Mouse (Mus musculus): ENCODE measurements around the gene Rcan3. TPM values are rescaled to one million over a fixed set of nuclear protein-coding genes. Genes with fewer than 3 reads are reported as not detected.

Rcan3 gene
- polyA plus RNA-seq, 1 experiment, result 15.9 TPM

GRCm38 (mm10) chr4:135420961-135421360 is 12.7 kb downstream of the Rcan3 start:
- peaks cover 3% of the 10 kb centered on the region; the same call in 1 of the 2 replicates for H3K36me3 ChIP-seq (ENCODE audit: control insufficient read depth, insufficient read depth, low read length, poor library complexity, severe bottlenecking)
- H3K4me1 ChIP-seq (ENCODE audit: control insufficient read depth, insufficient read depth, low read length), result no peaks in the 10 kb centered on the region
- H3K9ac ChIP-seq (ENCODE audit: low read depth, poor library complexity, severe bottlenecking), result no peak overlapping the region
- no peaks in the 10 kb centered on the region for H3K27me3 ChIP-seq (ENCODE audit: control insufficient read depth, insufficient read depth, low read length, poor library complexity, severe bottlenecking)
- TF ChIP-seq CTCF (IDR thresholded peaks at IDR 0.05; ENCODE audit: low read depth, low read length) (no peak), EP300 (IDR thresholded peaks at IDR 0.05; ENCODE audit: insufficient read depth, low read depth, low read length) (no peak), POLR2A (IDR thresholded peaks at IDR 0.05; ENCODE audit: insufficient read depth, low read length) (no peak)
- no peak overlapping the region for H3K27ac ChIP-seq (ENCODE audit: insufficient read depth, low read length)
- H3K9me3 ChIP-seq (replicated peaks; ENCODE audit: control insufficient read depth, insufficient read depth, low read length, poor library complexity, severe bottlenecking), result no peaks in the 10 kb centered on the region
- H3K4me3 ChIP-seq (ENCODE audit: low read depth, low read length), result no peak overlapping the region

DNA sequence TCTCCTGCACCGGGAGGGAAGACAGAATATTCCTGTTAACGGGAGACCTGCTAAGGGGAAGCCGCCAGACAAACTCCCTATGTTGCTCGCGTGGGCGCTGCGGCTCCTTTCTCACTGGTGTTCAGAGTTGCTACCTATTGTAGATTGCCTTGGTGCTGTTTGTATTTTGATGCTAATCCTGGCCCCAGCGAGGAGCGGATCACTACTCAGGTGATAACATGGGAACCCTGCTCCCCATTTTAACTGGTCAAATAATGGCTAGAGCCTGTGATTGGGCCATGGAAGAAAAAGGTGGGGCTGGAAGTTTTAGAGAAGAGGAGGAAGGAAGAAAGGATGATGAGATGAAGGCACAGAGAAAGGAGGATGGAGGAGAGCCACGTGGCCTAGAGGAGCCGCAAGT is 13.2 kb downstream of the Rcan3 start:
- Histone ChIP-seq H3K27ac (ENCODE audit: insufficient read depth, low read length) (no peak overlapping the region), H3K36me3 (ENCODE audit: control insufficient read depth, insufficient read depth, low read length, poor library complexity, severe bottlenecking) (peaks cover 3% of the 10 kb centered on the region; the same call in 1 of the 2 replicates), H3K4me1 (ENCODE audit: control insufficient read depth, insufficient read depth, low read length) (no peaks in the 10 kb centered on the region), H3K27me3 (ENCODE audit: control insufficient read depth, insufficient read depth, low read length, poor library complexity, severe bottlenecking) (no peaks in the 10 kb centered on the region), H3K9me3 (replicated peaks; ENCODE audit: control insufficient read depth, insufficient read depth, low read length, poor library complexity, severe bottlenecking) (no peaks in the 10 kb centered on the region), H3K4me3 (ENCODE audit: low read depth, low read length) (peak overlapping the region; percentile 70), H3K9ac (ENCODE audit: low read depth, poor library complexity, severe bottlenecking) (0 out of 2 replicates have a peak overlapping the region, but pooled peaks have one; percentile 23)
- TF ChIP-seq CTCF (IDR thresholded peaks at IDR 0.05; ENCODE audit: low read depth, low read length), result no peak
- TF ChIP-seq POLR2A (IDR thresholded peaks at IDR 0.05; ENCODE audit: insufficient read depth, low read length), result no peak
- TF ChIP-seq EP300 (IDR thresholded peaks at IDR 0.05; ENCODE audit: insufficient read depth, low read depth, low read length), result no peak

GRCm38 (mm10) chr4:135419996-135420395 is 13.7 kb downstream of the Rcan3 start:
- H3K27me3 ChIP-seq (ENCODE audit: control insufficient read depth, insufficient read depth, low read length, poor library complexity, severe bottlenecking), result no peaks in the 10 kb centered on the region
- H3K9ac ChIP-seq (ENCODE audit: low read depth, poor library complexity, severe bottlenecking), result 0 out of 2 replicates have a peak overlapping the region, but pooled peaks have one; percentile 23
- peak overlapping the region; percentile 70 for H3K4me3 ChIP-seq (ENCODE audit: low read depth, low read length)
- peaks cover 3% of the 10 kb centered on the region; the same call in 1 of the 2 replicates for H3K36me3 ChIP-seq (ENCODE audit: control insufficient read depth, insufficient read depth, low read length, poor library complexity, severe bottlenecking)
- H3K4me1 ChIP-seq (ENCODE audit: control insufficient read depth, insufficient read depth, low read length), result no peaks in the 10 kb centered on the region
- H3K9me3 ChIP-seq (replicated peaks; ENCODE audit: control insufficient read depth, insufficient read depth, low read length, poor library complexity, severe bottlenecking), result no peaks in the 10 kb centered on the region
- no peak overlapping the region for H3K27ac ChIP-seq (ENCODE audit: insufficient read depth, low read length)
- TF ChIP-seq EP300 (IDR thresholded peaks at IDR 0.05; ENCODE audit: insufficient read depth, low read depth, low read length) (no peak), POLR2A (IDR thresholded peaks at IDR 0.05; ENCODE audit: insufficient read depth, low read length) (peak; percentile 19)

DNA sequence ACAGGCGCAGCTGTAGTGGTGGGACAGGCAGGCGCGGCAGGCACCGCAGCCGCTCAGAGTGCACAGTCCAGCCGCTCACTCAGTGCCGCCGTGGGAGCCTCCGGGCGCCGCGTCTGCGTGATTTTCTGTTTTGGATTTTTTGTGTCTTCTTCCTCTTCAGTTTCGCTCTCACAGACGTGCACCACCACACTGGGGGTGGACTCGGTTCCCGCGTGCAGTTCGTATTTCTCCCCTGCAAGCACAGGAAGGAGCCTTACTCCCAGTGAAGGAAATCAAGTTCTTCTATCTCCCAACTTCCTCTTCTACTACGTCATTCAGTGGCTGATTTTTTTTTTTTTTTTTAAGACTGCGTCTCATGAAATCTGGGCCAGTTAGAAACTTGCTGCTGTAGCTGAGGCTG is 17.3 kb downstream of the Rcan3 start:
- H3K4me3 ChIP-seq (ENCODE audit: low read depth, low read length), result no peak overlapping the region
- H3K27me3 ChIP-seq (ENCODE audit: control insufficient read depth, insufficient read depth, low read length, poor library complexity, severe bottlenecking), result no peaks in the 10 kb centered on the region
- no peaks in the 10 kb centered on the region for H3K4me1 ChIP-seq (ENCODE audit: control insufficient read depth, insufficient read depth, low read length)
- H3K27ac ChIP-seq (ENCODE audit: insufficient read depth, low read length), result no peak overlapping the region
- no peak for TF ChIP-seq CTCF (IDR thresholded peaks at IDR 0.05; ENCODE audit: low read depth, low read length)
- TF ChIP-seq POLR2A (IDR thresholded peaks at IDR 0.05; ENCODE audit: insufficient read depth, low read length), result no peak
- TF ChIP-seq EP300 (IDR thresholded peaks at IDR 0.05; ENCODE audit: insufficient read depth, low read depth, low read length), result no peak
- no peaks in the 10 kb centered on the region for H3K9me3 ChIP-seq (replicated peaks; ENCODE audit: control insufficient read depth, insufficient read depth, low read length, poor library complexity, severe bottlenecking)
- no peak overlapping the region for H3K9ac ChIP-seq (ENCODE audit: low read depth, poor library complexity, severe bottlenecking)
- H3K36me3 ChIP-seq (ENCODE audit: control insufficient read depth, insufficient read depth, low read length, poor library complexity, severe bottlenecking), result no peaks in the 10 kb centered on the region; the same call in 1 of the 2 replicates

GRCm38 (mm10) chr4:135413491-135413890 is 20.2 kb downstream of the Rcan3 start:
- Histone ChIP-seq H3K4me1 (ENCODE audit: control insufficient read depth, insufficient read depth, low read length) (no peaks in the 10 kb centered on the region), H3K36me3 (ENCODE audit: control insufficient read depth, insufficient read depth, low read length, poor library complexity, severe bottlenecking) (no peaks in the 10 kb centered on the region; the same call in 1 of the 2 replicates), H3K27me3 (ENCODE audit: control insufficient read depth, insufficient read depth, low read length, poor library complexity, severe bottlenecking) (no peaks in the 10 kb centered on the region), H3K9me3 (replicated peaks; ENCODE audit: control insufficient read depth, insufficient read depth, low read length, poor library complexity, severe bottlenecking) (no peaks in the 10 kb centered on the region), H3K4me3 (ENCODE audit: low read depth, low read length) (no peak overlapping the region), H3K27ac (ENCODE audit: insufficient read depth, low read length) (no peak overlapping the region), H3K9ac (ENCODE audit: low read depth, poor library complexity, severe bottlenecking) (no peak overlapping the region)
- TF ChIP-seq CTCF (IDR thresholded peaks at IDR 0.05; ENCODE audit: low read depth, low read length), result no peak
- no peak for TF ChIP-seq EP300 (IDR thresholded peaks at IDR 0.05; ENCODE audit: insufficient read depth, low read depth, low read length)
- TF ChIP-seq POLR2A (IDR thresholded peaks at IDR 0.05; ENCODE audit: insufficient read depth, low read length), result no peak

GRCm38 (mm10) chr4:135411633-135412032 is 22.0 kb downstream of the Rcan3 start:
- H3K4me1 ChIP-seq (ENCODE audit: control insufficient read depth, insufficient read depth, low read length), result no peaks in the 10 kb centered on the region
- no peaks in the 10 kb centered on the region for H3K27me3 ChIP-seq (ENCODE audit: control insufficient read depth, insufficient read depth, low read length, poor library complexity, severe bottlenecking)
- no peaks in the 10 kb centered on the region for H3K36me3 ChIP-seq (ENCODE audit: control insufficient read depth, insufficient read depth, low read length, poor library complexity, severe bottlenecking)
- TF ChIP-seq CTCF (IDR thresholded peaks at IDR 0.05; ENCODE audit: low read depth, low read length) (peak; percentile 92), EP300 (IDR thresholded peaks at IDR 0.05; ENCODE audit: insufficient read depth, low read depth, low read length) (no peak), POLR2A (IDR thresholded peaks at IDR 0.05; ENCODE audit: insufficient read depth, low read length) (no peak)
- H3K4me3 ChIP-seq (ENCODE audit: low read depth, low read length), result no peak overlapping the region
- no peaks in the 10 kb centered on the region for H3K9me3 ChIP-seq (replicated peaks; ENCODE audit: control insufficient read depth, insufficient read depth, low read length, poor library complexity, severe bottlenecking)
- no peak overlapping the region for H3K9ac ChIP-seq (ENCODE audit: low read depth, poor library complexity, severe bottlenecking)
- no peak overlapping the region for H3K27ac ChIP-seq (ENCODE audit: insufficient read depth, low read length)
